Mouse (Mus musculus) left cerebral cortex, postnatal 14 days (tissue): ENCODE data around the gene Ncoa3. TPM values are rescaled to one million over a fixed set of nuclear protein-coding genes. Genes with fewer than 3 reads are reported as not detected.

Experiments
- DNase-seq, 2 experiments: peaks; one replicate each; pipeline ENCODE4 v3.0.0; 2021 to 2022; ENCODE audit warnings: low spot score in 2 of 2, mixed read lengths in 1 of 2
- intact Hi-C: fragments of 180-260 bp; cut with DNase I; formaldehyde crosslinking; loops from one replicate; pipeline ENCODE4 v1.15.1; 2025
- total RNA-seq, 2 experiments: library from RNA; stranded (reverse); gene quantifications; 2 replicates each; pipeline ENCODE4 v1.2.3; 2021

Ncoa3 gene
- total RNA-seq, 2 experiments from 2014 or later, result 32.0 to 34.7 TPM

- intact Hi-C loops, result no loop called here
- DNase-seq, result no peak
Measured at GRCm38 (mm10) chr2:166111831-166112250, 119.4 kb downstream of the Ncoa3 start.

- intact Hi-C loops, result no loop called here
- DNase-seq, result no peak
Measured at GRCm38 (mm10) chr2:166112986-166113385, 120.5 kb downstream of the Ncoa3 start.

GRCm38 (mm10) chr2:166115571-166116277 lies 123.3 kb downstream of the Ncoa3 start:
- intact Hi-C loops, result no loop called here
- no peak for DNase-seq

GRCm38 (mm10) chr2:166116278-166116608 lies 123.8 kb downstream of the Ncoa3 start:
- no peak for DNase-seq

GRCm38 (mm10) chr2:166116704-166117103 lies 124.3 kb downstream of the Ncoa3 start:
- intact Hi-C loops, result no loop called here

More at GRCm38 (mm10) chr2:166116278-166116608, 123.8 kb downstream of the Ncoa3 start:
- intact Hi-C loops, result no loop called here

GRCm38 (mm10) chr2:166119992-166120391 lies 127.6 kb downstream of the Ncoa3 start:
- intact Hi-C loops, result no loop called here
- DNase-seq, result no peak

More at GRCm38 (mm10) chr2:166116704-166117103, 124.3 kb downstream of the Ncoa3 start:
- DNase-seq, result no peak

- intact Hi-C loops, result no loop called here
- no peak for DNase-seq
Measured at GRCm38 (mm10) chr2:166121681-166122355, 129.4 kb downstream of the Ncoa3 start.

- DNase-seq, result no peak
- intact Hi-C loops, result no loop called here
Measured at GRCm38 (mm10) chr2:166122781-166123180, 130.3 kb downstream of the Ncoa3 start.

Other genes starting within 250 kb of the Ncoa3 start
- 100 to 1,000 TPM; 130 to 171 TPM for gene Zmynd8, start 93.6 kb upstream of the Ncoa3 start, total RNA-seq
- 100 to 1,000 TPM; 143 to 153 TPM for gene Sulf2, start 163.0 kb downstream of the Ncoa3 start, total RNA-seq